Mouse (Mus musculus): ENCODE measurements around the gene Bcat2.

The Bcat2 gene

GRCm38 (mm10) chr7:45550821-45551511, 19.0 kb upstream of the Bcat2 start:
- DNase-seq = no peak

DNA sequence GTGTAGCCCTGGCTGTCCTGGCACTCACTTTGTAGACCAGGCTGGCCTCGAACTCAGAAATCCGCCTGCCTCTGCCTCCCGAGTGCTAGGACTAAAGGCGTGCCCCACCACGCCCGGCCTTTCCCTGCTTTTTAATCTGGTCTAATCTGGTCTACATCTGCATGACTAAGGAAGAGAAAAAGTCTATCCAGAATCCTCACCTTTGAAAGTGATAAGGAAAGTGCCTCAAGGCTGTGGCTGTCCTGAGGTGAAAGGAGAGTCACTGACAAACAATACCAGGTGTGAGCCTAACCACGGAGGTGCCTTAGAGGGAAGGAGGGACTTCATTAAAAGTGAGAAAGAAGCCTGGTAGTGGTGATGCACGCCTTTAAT, 18.5 kb upstream of the Bcat2 start:
- DNase-seq = no peak

DNA sequence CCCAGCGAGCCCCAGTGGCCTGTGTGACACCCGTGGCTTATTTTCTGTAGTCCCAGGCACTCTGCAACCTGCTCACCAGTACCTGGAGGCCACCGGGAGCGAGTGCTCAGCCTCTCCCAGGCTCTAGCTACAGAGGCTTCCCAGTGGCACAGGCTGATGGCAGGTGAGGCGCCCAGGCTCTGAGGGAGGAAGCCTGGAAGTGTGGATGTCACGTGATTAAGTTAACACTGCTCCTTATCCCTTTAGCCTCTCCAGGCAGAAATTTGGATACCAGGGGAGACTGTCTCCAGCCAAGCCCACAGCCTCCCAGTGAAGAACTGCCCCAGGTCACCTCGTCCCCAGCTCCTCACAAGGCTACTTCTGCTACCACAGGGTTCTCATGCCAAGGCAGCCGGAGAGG, 16.4 kb upstream of the Bcat2 start:
- DNase-seq = no peak

DNA sequence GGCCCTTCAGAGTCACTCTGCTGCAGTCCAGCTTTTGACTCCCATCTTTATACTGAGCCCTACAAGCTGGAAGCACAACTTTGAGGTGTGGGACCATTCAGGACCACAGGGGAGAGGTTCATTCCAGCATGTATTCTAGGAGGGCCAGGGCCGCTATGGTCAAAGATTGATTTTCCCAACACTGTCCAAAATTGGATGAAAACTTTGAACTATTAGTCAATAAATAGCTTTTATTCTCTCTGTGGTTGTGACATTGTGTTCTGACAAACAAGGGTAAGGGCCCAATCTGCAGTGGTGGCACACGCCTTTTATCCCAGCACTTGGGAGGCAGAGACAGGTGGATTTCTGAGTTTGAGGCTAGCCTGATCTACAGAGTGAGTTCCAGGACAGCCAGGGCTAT, 16.0 kb upstream of the Bcat2 start:
- no peak for DNase-seq

GRCm38 (mm10) chr7:45554744-45555143, 15.2 kb upstream of the Bcat2 start, which contains the start of gene Hsd17b14:
Hsd17b14 (plus strand) TSS chr7:45554893.
- DNase-seq = no peak

DNA sequence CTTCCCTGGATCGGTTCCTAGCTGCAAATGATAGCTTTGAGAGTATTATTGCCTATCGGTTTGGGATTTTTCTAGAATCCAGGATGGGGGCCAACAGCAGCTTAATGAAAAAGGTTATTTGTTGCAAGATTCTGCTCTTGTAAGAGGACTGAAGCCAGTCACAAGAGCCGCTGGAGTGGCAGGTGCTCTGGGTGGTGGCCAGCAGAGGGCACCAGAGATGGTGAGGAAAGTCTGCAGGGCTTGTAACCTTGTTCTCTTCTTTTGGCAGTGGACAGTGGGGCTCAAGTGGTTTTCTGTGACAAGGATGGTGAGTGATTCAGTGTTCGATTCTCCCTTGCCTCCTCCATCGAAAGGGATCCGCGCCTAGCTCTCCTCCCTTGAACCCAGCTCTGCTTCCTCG, 14.2 kb upstream of the Bcat2 start:
- DNase-seq = peak; percentile 87 to 89

DNA sequence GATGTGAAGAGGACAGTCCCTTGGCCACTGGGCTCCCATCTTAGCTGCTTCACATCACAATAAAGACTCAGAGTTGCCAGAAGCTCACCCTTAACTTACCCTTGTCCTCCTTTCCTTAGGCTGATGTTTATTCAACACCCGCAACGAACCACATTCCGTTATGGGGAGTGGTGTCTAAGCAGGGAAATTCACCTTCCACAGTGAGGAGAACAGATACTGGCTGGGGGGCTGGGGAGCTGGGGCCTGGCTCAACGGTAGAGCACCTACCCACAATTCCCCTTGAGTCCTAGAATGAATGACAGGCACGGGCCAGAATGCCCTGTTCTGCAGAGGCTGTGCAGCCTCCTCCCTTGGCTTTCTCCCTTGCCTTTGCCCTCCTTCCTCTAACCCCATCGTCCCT, 11.0 kb upstream of the Bcat2 start:
- DNase-seq = no peak

- no peak for DNase-seq
Measured at GRCm38 (mm10) chr7:45560241-45560640, 9.7 kb upstream of the Bcat2 start.

- DNase-seq = peak; percentile 84 to 89
Measured at GRCm38 (mm10) chr7:45560843-45561623, 8.9 kb upstream of the Bcat2 start.

- no peak for DNase-seq
Measured at GRCm38 (mm10) chr7:45561624-45562520, 8.1 kb upstream of the Bcat2 start.

GRCm38 (mm10) chr7:45564811-45565210, 5.1 kb upstream of the Bcat2 start:
- no peak for DNase-seq

DNA sequence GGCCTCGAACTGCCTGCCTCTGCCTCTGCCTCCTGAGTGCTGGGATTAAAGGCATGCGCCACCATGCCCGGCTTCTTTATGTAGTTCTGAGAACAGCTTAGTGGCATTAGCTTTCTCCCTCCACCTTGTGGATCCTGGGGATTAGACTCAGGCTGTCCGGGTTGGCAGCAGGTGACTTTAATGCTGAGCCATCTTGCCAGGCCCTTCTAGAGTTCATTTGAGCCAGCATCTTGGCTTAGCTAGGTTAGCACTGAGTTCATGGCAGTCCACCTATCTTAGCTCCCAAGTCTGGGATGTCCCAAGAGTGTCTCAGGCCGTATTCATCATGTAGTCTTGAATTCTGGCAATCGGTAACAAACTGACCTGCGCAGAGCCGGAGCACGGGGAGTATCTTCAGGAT, 4.5 kb upstream of the Bcat2 start:
- DNase-seq = no peak

DNA sequence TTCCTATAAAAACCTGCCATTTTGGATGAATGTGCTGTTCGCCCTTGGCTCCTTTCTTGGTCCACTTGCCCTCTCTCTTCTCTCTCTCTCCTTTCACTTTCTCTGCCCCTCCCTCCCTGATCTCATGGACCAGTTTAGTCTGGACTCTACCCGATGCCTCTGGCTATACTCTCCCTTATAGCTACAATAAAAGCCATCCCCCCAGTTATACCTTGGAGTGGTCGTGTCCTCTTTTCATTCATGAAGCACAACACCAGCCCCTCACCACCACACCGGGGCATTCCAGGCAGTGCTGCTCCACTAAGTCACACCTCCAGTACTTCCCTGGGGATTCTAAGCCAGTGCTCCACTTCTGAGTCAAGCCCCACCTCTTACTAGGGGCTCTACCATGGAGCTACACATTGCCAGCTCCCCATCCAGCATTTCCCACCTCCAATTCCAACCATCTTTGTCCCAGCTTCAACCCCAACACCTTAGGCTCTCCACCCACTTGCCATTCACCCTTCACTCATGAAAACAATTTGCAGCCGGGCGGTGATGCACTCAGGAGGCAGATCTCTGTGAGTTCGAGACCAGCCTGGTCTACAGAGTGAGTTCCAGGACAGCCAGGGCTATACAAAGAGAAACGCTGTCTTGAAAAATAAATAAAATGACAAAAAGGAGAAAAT, 2.7 kb upstream of the Bcat2 start:
- DNase-seq = no peak

GRCm38 (mm10) chr7:45567780-45568516, 2.0 kb upstream of the Bcat2 start:
- DNase-seq = peak; percentile 87 to 93

- no peak for DNase-seq
Measured at GRCm38 (mm10) chr7:45568601-45569473, 1.1 kb upstream of the Bcat2 start.

DNA sequence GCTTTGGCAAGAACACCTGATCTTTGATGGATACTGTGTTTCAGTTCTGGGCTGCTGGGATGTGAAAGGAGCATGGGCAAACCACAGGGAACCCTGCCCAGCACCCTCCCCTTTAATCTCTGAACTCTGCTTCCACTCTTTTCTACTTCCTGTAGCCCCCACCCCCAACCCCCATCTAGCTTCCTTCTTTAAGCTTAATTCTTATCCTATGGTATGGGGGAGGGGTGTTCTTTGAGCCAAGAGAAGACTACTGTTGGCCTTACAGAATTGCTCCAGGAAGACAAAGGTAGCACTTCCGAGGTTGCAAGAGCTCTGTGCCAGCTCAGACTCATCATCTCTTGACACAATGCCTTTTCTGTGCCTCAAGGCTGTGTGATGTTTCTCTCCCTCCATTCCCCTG, 2.0 kb downstream of the Bcat2 start:
- no peak for DNase-seq

GRCm38 (mm10) chr7:45573954-45574353, 4.0 kb downstream of the Bcat2 start:
- DNase-seq = no peak

DNA sequence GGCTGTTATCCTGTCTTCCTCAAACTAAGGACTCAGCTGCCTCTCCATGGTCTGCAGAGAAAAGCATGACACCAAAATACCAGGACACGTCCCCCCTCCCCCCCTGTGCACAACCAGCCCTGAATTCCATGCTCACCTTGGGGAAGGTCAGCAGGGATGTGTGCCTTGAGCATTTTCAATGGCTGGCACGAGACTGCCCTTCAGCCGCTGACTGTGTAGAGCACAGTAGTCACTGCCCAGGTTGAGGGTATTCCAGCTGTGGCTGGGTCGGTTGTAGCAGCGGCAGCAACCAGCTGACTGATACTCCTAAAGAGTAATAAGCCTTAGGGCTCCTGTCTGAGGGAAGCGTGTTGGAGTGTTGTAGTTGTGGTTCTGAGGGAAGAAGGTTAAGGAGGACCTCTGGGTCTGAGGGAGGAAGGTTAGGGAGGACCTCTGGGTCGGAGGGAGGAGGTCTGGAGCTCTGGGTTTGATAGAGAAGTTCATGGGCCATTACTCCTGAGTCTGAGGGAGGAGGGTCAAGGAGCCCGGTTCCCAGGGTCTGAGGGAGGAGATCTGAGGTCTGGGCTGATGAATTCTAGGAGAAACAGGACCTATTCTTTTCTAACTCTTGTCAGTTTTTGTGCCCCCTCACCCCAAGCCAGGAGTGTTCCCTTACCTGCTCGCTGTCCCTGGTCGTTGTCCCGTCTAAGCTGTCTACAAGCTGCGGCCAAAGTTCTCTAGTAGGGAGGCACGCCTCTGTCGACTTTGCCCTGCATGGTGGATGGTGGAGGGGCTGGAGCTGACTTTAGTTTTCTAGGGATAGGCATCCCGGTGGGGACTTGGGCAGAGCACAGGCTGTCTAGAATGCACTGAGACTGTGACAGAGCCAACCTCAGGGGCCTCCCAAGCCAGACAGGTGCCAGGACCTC, 4.8 kb downstream of the Bcat2 start:
- no peak for DNase-seq

DNA sequence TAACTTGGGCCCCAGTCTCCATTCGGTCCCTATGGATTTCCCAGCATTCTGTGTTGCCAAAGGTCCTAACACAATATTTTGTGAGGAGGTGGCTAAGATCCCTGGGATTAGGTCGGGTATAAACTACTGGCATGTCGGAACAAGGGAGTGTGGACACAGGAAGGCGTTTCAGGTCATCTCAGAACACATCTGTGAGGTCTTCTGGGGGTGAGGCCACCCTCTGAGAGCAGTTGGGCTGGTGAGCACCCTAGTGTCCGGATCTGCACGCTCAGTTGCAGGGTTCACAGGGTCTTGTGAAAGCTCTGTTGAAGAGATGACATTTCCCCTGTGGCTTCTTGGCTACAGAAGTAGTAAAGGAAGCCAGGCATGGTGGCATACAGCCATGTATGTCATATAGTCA, 16.0 kb downstream of the Bcat2 start:
- DNase-seq = no peak
